Mouse (Mus musculus): Measurements from ENCODE around the gene Gucy1b2.

Gucy1b2 gene

DNA sequence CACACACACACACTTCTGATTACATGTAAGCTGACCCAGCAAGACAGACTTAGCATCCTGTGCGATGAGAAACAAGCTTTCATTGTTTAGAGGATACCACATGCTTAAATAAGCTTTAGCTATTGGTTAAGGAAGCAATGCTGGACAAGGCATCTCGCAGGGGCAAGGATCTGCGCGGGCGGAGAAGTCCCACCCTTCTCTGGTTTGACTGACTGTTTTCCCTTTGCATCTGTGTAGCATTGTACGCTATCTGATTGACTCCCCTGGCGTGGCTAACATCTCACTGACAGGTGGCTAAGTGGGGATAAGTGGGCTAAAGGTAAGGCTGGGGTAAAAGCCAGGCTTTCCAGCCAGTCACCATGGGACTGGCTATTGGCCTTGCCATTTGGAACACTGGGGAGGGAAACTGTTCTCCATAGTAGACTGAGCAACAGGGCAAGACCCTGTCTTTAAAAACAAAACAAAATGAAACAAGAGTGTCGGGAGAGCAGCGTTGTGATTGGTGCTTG is at the start of gene Gucy1b2:
Gene Gucy1b2, minus strand, starts transcription at position 51 of the 509 bp plus-strand sequence.
- DNase-seq (ENCODE audit: low spot score in 2 of 2) = no peak

DNA sequence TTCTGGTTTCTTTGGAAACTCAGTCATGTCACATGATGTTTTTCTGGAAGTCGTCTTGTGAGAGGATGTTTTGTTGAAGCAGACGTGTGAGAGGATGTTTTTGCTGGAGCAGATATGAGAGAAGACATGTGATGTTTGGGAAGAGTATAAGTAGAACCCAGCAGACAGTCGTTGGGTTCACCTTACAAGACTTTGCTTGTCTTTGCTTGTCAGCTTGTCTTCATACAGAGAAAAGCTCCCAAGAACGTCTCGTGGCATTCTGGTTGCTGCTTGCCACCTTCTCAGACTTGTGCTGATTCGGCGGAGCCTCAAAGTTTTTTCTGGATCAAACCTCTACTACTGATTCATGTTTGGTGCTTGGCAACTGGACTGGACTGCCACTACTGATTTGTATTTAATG is 41.3 kb upstream of the Gucy1b2 start:
- no peak for DNase-seq (ENCODE audit: low spot score in 2 of 2)

DNA sequence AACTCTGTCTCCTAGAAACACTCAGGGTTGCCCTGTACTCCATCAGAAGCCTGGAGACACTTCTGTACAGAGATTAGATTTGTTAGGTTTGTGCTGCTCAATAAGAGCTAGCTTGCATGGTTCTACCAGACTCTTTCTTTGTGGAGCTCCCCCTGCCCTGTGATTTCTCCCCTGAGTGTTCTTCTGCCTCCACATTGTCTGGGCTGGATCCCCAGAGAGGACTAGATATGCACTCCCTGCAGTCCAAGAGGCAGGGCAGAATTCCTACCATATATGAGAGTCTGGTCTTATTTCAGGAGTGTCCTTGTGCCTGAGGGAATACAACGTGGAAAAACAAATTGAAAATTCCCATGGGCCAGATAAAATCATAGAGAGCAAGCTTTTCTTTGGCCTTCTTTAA is 40.4 kb upstream of the Gucy1b2 start:
- DNase-seq (ENCODE audit: low spot score in 2 of 2) = no peak

DNA sequence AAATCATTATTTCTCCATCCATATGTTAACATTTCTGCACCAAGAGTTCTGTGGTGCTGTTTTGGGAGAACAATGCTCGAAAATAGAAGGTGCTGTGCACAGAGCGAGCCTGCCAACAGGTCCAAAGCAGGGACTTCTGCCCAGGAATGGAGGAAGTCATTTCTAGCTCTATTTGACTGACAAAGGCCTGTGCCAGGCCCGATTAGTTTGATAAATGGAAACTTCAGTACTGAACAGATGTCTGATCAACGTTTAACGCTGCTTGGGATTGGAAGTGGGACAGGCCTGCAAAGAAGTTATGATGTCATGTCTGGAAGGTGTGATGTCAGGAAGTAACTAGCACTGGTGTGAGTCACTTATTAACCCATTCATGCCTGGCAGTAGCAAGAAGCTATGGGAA is 37.4 kb upstream of the Gucy1b2 start:
- no peak for DNase-seq (ENCODE audit: low spot score in 2 of 2)

DNA sequence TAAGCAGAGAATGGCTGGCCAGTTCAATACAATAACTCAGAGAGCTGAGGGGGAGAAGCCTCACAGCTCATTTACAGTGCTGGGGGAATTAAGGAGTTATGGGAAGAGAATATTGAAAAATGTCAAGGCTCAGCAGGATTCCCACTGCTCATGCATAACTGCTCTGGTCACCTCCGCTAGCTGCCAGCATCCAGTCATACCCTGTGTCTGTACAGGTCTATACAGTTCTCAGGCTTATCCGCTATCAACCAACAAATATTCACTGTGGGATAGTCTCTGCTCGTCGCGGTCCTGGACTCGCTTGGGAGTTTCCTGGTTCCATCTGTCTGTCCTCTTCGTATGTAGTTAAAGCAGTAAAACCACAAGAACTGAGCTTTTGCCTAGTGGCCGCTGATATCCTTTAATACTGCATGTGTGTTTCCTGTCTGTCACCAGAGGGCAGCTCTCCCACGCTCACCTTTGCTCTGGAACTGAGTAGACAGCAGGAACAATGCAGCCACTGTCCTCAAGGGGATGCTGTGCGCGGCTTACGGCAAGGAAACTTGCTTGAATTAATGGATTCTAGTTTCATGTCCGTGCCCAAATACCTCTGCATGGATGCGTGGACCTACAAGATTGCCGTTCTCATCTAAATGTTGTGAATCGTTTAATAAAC is 36.2 kb upstream of the Gucy1b2 start:
- peak; percentile 59 to 62 for DNase-seq (ENCODE audit: low spot score in 2 of 2)

DNA sequence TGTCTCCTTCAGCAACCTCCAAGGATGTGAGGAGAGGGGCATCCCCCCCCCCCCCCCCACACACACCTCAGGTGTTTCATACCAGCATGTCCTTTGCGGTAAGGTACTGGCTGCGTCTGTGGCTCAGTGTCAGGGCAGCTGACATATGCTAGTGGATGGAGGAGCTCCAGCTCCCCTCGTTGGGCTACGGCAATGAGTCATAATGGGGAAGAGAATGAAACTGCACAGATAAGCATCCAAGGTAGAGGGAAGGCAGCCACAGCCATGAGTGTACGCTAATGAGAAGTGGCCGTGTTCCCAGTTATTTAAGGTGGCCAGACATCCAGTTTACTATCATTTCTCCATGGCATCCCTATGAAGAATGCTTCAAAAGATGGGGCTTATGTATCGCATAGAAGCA is 32.2 kb upstream of the Gucy1b2 start:
- DNase-seq (ENCODE audit: low spot score in 2 of 2) = no peak

DNA sequence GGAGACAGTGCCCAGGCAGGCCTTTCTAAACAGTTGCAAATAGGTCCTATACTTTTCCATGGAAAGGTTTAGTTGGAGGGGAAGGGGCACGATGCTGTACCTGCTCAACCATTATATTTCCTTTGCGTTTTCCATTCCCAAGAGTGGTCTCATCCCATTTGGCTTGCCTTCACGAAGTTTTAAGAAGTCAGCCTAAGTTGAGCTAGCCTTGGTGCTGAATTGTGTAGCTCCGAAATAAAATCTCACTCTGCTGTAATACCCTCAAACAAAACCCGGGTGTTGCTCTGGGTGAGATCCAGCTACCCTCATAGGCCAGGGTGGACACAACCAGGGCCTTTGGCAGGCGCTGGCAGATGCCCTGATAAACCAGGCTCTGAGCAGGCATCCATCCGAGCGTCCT is 25.3 kb upstream of the Gucy1b2 start:
- no peak for DNase-seq (ENCODE audit: low spot score in 2 of 2)

DNA sequence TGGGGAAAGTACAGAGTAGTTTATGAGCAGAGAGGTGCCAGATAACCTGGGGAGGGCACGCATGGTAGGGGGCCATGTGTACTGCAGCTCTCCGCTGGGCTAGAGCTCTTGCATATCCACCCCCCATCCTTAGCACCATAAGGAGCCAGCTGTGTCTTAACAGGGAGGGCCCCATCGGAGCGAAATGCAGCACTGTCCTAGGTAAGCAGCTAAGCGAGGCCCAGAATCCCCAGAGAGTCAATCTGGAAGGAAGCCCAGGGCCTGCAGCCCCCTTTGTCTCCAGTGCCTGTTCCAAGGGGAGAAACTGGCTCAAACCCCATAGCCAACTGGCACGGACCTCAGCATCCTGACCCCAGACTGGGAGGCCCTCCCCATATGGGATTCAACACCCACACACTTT is 23.3 kb upstream of the Gucy1b2 start:
- DNase-seq (ENCODE audit: low spot score in 2 of 2) = no peak

DNA sequence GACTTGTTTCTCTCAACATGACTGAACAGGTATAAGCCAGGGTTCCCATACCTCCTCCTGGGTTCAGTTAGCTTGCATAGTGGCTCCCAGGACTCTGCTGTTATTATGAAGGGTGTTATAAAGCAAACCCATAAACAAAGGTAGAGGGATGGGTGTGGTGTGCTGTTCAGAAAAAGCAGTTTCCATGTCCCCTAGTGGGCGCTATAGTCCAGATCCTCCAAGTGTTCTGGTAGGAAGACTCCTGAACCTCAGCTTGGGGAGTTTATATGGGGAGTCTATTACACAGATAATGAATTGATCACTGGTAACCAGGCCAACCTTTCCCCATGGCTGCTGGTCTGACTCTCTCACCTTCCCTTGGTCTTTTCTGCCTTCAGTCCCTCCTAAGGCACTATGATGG is 18.4 kb upstream of the Gucy1b2 start:
- DNase-seq (ENCODE audit: low spot score in 2 of 2) = no peak

DNA sequence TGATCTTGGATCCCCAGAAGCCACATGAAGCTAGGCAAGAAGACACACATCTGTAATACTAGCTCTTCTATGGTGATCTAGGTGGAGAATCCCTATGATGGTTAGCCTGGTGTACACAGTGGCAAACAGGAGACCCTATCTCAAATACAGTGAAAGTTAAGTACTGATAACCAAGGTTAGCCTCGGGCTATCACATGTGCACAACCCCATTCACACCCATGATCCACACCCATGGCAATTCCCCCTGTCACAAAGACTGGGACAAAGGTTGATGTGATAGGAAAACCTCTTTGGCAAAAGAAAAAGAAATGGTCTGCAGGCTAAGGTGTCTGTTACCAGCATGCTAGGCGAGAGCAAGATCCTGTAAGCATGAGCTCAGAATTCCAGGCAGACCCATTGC is 16.0 kb upstream of the Gucy1b2 start:
- DNase-seq (ENCODE audit: low spot score in 2 of 2) = no peak

DNA sequence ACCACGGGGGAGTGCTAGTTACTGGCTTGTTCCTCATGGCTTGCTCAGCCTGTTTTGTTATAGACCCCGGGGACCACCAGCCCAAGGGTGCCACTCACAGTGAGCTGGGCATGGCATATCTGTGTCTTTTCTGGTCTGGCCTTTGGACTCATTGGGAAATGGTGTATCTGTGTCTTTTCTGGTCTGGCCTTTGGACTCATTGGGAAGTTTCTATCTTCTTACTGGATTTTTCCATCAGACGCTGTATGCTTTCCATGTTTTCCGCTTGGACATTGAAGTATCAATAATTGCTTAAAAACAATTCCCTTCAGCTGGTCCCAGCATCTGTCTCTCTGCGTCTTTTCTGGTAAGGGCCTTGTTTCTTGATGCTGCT is 12.7 kb upstream of the Gucy1b2 start:
- DNase-seq (ENCODE audit: low spot score in 2 of 2) = no peak

DNA sequence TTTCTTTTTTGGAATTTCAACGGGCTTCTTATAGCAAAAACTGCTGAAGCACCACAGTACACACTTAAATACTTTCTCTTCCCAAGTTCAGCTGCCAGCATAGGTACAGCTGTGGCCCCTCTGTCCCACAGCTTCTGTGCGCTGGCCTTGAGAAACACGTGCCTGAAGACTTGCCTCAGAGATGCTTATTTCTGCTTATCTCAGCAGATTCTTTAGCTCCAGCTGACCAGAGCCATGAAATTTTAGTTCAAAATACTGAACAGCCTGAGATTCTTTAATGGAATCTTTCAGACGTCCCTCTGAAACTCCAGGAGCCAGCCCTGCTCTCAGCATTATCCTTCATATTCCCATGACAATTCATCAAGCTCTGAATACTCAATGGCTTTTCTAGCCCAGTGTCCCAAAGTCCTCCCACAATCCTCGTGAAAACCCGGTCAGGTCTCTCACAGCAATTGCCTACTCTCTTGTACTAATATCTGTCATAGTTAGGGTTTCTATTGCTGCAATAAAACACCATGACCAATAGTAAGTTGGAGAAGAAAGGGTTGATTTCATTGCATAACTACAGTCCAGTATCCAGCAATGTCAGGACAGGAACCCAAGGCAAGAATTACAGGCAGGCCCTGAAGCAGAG is 12.1 kb upstream of the Gucy1b2 start:
- no peak for DNase-seq (ENCODE audit: low spot score in 2 of 2)

DNA sequence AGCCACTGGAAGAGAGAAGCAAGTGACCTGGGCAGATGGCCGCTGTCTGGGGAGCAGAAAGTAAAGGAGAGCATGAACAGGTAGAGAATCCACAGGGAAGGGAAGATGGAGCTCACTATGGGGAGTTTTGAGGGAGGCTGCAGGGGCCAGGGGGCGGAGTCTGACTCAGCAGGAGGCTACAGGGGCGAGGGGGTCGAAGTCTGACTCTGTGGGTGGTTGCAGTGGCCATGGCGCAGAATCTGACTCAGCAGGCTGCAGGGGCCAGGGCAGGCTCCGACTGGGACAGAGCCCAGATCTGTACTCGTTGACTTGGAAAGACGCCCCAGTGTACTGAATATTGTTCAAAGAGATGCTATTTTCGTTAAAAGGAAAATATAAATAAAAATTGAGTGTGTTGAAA is 8.9 kb upstream of the Gucy1b2 start:
- no peak for DNase-seq (ENCODE audit: low spot score in 2 of 2)

DNA sequence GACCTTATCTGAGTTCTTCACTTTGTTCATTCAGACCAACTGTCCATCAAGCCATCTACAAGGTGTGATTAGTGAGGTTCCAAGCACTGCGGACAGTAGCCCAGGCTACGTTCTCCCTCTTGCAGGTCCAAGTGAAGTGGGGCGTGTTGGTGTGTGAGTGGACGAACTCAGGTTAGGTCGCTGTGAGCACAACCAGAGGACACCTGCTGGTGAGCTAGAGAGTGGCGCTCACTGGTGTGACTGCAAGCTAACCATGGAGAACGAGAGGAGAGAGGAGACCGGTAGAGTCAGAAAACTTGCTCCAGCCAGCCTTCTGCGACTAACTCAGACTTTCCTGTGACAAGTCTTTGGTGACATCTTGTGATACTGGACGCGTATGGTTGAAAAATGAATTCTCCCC is 3.5 kb upstream of the Gucy1b2 start:
- DNase-seq (ENCODE audit: low spot score in 2 of 2) = no peak

DNA sequence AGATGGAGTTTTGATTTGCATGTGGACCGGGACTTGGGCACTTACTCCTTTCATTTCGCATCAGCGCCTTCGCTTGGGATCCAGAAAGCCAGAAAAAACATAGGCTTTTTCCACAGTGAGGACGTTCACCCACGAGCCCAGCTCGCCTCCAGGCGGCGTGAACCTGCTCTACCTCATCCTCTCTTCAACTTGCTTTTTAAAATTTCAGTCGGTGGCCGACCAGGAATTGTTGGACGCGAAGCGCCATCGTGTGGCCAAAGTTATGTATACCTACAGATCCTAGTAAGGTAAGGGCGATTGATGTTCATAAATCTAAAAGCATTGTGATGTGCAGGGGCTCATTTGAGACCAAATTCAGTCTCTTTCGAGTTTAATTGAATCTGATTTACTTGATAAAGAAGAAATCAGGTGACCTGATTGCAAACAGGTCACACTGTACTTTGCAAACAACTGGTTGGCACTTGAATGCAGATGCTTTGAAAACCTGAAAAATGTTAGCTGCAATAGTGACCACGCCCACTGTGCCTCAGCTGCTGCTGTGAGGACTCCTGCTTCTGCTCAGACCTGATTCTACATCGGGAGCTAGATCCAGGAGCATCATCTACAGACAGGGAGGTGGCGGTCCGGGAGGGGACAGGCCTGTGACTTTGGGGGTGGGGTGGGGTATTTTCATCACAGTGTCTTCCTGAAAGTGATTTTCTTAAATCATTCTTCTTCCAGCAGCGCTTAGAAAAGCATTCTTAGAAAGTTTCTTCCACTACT is 1.5 kb upstream of the Gucy1b2 start:
- peak; percentile 83 to 90 for DNase-seq (ENCODE audit: low spot score in 2 of 2)

DNA sequence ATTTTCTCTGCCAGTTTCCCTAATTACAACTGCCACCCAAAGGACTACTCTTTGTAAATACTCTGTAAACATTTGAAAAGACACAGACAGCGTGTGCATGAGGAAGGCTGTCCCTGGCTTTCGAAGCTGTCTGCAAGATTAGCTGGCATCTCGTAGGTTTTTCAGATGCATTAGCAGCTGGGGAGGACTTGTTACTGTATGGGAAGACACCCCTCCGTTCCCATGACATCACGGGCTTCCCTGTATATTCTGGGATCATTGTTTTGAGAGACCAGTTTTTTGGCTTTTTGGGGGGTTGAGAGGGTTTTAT is 564 bp downstream of the Gucy1b2 start:
- DNase-seq (ENCODE audit: low spot score in 2 of 2) = no peak

DNA sequence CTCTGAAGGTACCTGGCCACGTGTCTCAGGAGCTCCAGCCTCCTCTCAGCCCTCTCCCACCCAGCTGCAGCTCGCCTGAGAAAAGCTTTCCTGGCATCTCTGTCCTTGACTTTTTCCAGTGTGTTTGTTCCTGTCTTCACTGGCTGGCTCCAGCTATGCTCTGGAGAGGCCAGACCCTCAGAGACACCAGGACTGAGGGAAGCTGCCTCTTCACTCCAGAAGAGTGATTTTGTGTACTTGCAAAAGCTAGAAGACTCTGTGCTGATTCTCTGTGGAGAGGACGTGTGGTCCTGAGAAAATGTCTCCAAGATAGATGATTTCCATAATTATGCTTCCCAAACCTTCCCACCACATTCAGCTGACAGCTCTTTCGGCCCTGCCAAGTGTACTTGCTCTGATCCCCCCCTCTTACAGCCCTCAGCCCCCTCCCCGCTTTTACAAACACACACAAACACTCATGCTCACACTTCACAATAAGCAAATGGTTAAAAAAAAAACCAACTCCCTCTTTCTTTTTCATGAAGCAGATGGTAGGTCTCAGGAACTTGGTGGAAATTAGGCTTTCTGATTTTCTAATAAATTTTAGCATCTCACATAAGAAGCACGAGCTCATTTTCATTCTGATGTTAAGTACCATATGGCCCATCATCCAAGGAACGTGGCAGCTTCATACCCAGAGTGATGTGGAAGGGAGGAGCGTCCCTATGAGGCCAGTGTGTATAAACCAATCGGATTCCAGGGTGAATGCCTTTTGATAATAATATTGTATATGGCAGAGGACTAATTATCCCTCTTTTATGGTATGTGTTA is 1.1 kb downstream of the Gucy1b2 start:
- no peak for DNase-seq (ENCODE audit: low spot score in 2 of 2)

DNA sequence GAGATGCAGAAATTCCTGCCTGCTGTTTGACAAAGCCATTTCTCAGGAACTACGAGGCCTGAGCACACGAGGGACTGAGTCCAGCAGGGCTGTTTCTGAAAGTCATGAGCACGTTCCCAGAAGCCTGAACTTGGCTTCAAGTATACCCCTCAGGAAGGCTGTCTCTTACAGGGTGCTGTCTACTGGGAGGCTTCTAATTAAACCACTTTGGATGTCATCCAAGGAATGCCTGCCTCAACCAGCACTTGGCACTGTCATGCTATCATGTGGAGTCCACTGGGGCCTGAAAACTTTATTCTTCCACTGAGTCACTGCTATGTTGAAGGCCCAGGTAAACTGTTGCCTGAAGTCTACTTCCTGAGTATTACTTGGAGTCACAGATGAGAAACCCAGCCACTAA is 2.0 kb downstream of the Gucy1b2 start:
- no peak for DNase-seq (ENCODE audit: low spot score in 2 of 2)

DNA sequence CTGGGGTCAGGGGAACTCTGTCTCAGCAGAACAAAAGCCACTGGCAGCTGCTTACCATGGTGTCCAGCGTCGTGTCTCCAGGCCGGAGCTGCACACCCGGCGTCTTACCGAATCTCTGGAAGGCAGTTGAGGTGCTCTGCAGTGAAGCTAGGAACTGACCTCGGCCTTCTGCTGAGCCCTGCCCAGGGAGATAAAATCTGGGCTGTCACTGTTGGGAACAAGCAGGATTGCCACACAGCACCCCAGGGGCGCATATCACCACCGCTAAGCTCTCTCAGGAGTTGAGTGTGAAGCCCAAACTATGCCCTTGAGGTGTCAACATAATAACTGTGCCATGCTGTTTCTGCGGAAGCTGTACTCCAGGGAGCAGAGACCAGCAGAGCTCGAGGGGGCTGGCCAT is 2.8 kb downstream of the Gucy1b2 start:
- no peak for DNase-seq (ENCODE audit: low spot score in 2 of 2)

DNA sequence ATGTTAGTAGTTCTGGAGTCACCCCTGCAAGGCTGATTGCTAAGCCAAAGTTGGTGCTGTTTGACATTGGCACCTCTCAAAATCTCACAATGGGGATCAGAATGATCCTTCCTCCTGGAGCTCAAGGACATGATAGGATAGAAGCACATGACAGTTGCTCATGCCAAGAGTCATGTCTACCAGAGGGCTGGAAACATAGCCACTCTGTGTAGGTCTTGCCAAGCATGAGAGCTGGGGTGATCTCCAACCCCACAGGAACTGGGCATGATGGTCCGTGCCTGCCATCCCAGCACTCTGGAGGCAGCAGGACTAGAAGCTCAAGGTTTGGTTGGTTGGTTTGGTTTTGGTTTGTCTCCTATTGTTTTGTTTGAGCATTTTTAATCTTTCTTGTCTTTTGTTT is 5.4 kb downstream of the Gucy1b2 start:
- DNase-seq (ENCODE audit: low spot score in 2 of 2) = no peak

DNA sequence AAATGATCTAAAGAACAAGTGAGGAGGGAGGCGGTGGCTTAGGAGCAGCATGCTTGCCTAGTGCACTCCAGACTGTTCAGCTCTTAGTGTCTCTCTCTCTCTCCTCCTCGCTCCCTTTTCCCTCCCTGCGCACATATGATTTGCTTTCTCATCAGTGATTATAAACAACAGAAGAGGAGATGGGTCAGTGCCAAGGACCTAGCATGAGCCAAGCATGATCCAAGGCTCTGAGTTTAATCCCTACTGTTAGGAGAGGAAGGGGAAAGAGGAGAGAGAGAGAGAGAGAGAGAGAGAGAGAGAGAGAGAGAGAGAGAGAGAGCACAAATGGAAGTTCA is 8.9 kb downstream of the Gucy1b2 start:
- DNase-seq (ENCODE audit: low spot score in 2 of 2) = no peak

DNA sequence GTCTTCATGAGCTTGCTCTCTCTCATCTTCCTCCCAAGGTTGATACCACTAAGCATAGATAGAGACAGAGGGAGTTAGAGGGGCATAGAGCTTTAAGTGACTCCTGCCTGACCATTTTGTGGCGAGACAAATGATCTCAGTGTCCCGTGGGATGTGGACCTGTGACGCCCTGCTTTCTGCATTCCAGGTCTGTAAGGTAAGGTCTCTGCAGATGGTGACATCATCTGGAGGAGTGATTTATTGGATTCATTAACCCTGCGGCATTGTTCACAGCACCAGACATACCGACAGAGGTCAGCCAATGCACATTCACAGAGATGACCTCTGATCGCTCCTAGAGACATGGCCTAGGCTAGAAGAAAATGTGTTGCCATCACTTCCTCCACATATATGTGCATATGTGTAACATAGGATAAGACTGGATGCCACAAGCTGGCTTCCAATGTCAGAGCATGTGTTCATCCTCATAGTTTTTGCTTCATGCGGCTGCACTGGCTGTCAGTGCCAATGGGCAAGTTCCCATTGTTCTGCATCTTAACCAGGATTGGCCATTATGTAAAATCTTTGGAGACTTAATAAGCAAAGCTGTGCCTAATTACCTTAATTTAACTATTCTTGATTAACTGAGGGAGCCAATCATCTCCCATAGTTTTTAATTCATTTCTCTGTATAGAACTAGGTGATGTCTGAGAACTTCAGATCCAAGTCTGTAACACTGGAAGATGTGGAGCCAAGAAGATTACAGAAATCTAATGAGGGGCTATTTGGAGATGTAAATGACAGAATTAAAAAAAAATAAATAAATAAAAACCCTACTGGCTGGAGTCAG is 9.5 kb downstream of the Gucy1b2 start:
- DNase-seq (ENCODE audit: low spot score in 2 of 2) = no peak
